In genomic region chr14:103899111-103899814, GRCm38 (mm10) we compare ENCODE assay signal across 9 mouse cellular contexts. TPM values are rescaled to one million over a fixed set of nuclear protein-coding genes. Genes with fewer than 3 reads are reported as not detected.
DNase-seq lines count a peak whose midpoint lies in the region; ATAC-seq lines count a peak whose summit lies in the region.
"Had no signal": no experiment of that assay in that cellular context is flagged by ENCODE, and none has a peak within 500 bp of the region (broad histone marks: within the 10 kb centered on the region; RNA-seq: fewer than 3 reads in every experiment).

No protein-coding gene starts in this region.

- DNase-seq in heart, adult 11 months: peak; percentile 89
- no peak for DNase-seq in heart, postnatal 25 days (ENCODE audit: low spot score)
- peak; percentile 82 for DNase-seq in forebrain, embryonic 10.5 days (ENCODE audit: extremely low spot score, low spot score)
- peak; percentile 88 for DNase-seq in hindbrain, embryonic 10.5 days (ENCODE audit: low spot score)
- DNase-seq in layer of hippocampus, postnatal 14 days (ENCODE audit: low spot score in 2 of 2): peak; percentile 27 to 31
- DNase-seq in lung, postnatal 36 days: peak; percentile 53
- no peak for DNase-seq in gastrocnemius, adult 18-20 months (ENCODE audit: low spot score)

- peak overlapping the region; percentile 42 for H3K4me3 ChIP-seq in forebrain, embryonic 10.5 days
- peak overlapping the region; percentile 40 for H3K4me3 ChIP-seq in hindbrain, embryonic 10.5 days
- H3K4me3 ChIP-seq in stomach, embryonic 14.5 days (ENCODE audit: low read depth, low read length): peak overlapping the region; percentile 11; the same call in 1 of the 2 replicates

- no peaks in the 10 kb centered on the region for H3K9me3 ChIP-seq in forebrain, embryonic 10.5 days
- no peaks in the 10 kb centered on the region for H3K9me3 ChIP-seq in hindbrain, embryonic 10.5 days
- no peaks in the 10 kb centered on the region for H3K9me3 ChIP-seq in stomach, embryonic 14.5 days (ENCODE audit: control insufficient read depth, low read depth, low read length)

- H3K9ac ChIP-seq in stomach, embryonic 14.5 days (replicated peaks; ENCODE audit: low read depth, low read length): no peak overlapping the region

- intact Hi-C loops in heart, postnatal 25 days (cut with DNase I): no loop called here

- peaks cover 32% of the 10 kb centered on the region for H3K4me1 ChIP-seq in forebrain, embryonic 10.5 days
- peaks cover 37% of the 10 kb centered on the region for H3K4me1 ChIP-seq in hindbrain, embryonic 10.5 days (replicated peaks)
- 0 out of 2 replicates have a peak, but pooled peaks cover 6% of the 10 kb centered on the region for H3K4me1 ChIP-seq in stomach, embryonic 14.5 days (ENCODE audit: control insufficient read depth, insufficient read depth, low read length)

- peak overlapping the region; percentile 44 for H3K4me2 ChIP-seq in stomach, embryonic 14.5 days (replicated peaks; ENCODE audit: low read depth, low read length)

- WGBS in forebrain, embryonic 10.5 days: 13% methylated on average over 22 of the region's 22 CpGs
- 10% methylated on average over 22 of the region's 22 CpGs for WGBS in hindbrain, embryonic 10.5 days
- WGBS in stomach, embryonic 14.5 days: 4% methylated on average over 22 of the region's 22 CpGs

- H3K27me3 ChIP-seq in forebrain, embryonic 10.5 days (ENCODE audit: poor library complexity, severe bottlenecking): no peaks in the 10 kb centered on the region
- H3K27me3 ChIP-seq in hindbrain, embryonic 10.5 days (ENCODE audit: insufficient read depth, poor library complexity, severe bottlenecking): no peaks in the 10 kb centered on the region
- H3K27me3 ChIP-seq in stomach, embryonic 14.5 days (ENCODE audit: control insufficient read depth, insufficient read depth, low read length): no peaks in the 10 kb centered on the region
- H3K27me3 ChIP-seq: CH12.LX had no signal

- ATAC-seq in stomach, embryonic 14.5 days (ENCODE audit: insufficient number of reproducible peaks, insufficient read depth, low FRiP score, low read depth): peak; percentile 68; the same call in 1 of the 2 replicates

- no peaks in the 10 kb centered on the region for H3K36me3 ChIP-seq in forebrain, embryonic 10.5 days (replicated peaks)
- H3K36me3 ChIP-seq in hindbrain, embryonic 10.5 days: no peaks in the 10 kb centered on the region
- no peaks in the 10 kb centered on the region for H3K36me3 ChIP-seq in stomach, embryonic 14.5 days (ENCODE audit: control insufficient read depth, insufficient read depth, low read length)

- H3K27ac ChIP-seq in forebrain, embryonic 10.5 days: peak overlapping the region; percentile 87
- peak overlapping the region; percentile 88 for H3K27ac ChIP-seq in hindbrain, embryonic 10.5 days
- H3K27ac ChIP-seq in stomach, embryonic 14.5 days (ENCODE audit: low read length): 0 out of 2 replicates have a peak overlapping the region, but pooled peaks have one; percentile 24

RNA-seq across cellular contexts. Expression of gene Ednrb, which starts 55.1 kb away (rescaled TPM):
- total RNA-seq in heart, postnatal 25 days (2021): 10 to 100 TPM; 15.9 to 20.4 TPM
- polyA plus RNA-seq in forebrain, embryonic 10.5 days (2016; fragmentation: Nextera tagmentation; extraction: Ambion mirVana): 21.2 and 22.4 TPM in 2 replicates
- 76.5 and 105 TPM in 2 replicates for polyA plus RNA-seq in hindbrain, embryonic 10.5 days (2016; fragmentation: Nextera tagmentation; extraction: Ambion mirVana)
- total RNA-seq in layer of hippocampus, postnatal 14 days (2021): 10 to 100 TPM; 77.8 to 89.5 TPM
- polyA plus RNA-seq in stomach, embryonic 14.5 days (2014; fragmentation: Nextera tagmentation; extraction: Ambion mirVana): 126 and 139 TPM in 2 replicates
- total RNA-seq in gastrocnemius, adult 18-20 months (2021): 1 to 10 TPM; 5.9 to 8.5 TPM
- total RNA-seq: CH12.LX had no signal

Comparison
In these comparisons a context has a peak if more than half of its experiments do, and no peak if none do; other contexts are left out.
1. DNase-seq: peak in heart, adult 11 months (single experiment), forebrain, embryonic 10.5 days (single experiment), hindbrain, embryonic 10.5 days (single experiment), layer of hippocampus, postnatal 14 days (2 of 2) and lung, postnatal 36 days (single experiment); none in heart, postnatal 25 days (single experiment) and gastrocnemius, adult 18-20 months (single experiment).
2. H3K27ac ChIP-seq: peak in every context shown above with its lines; median percentile 88 in hindbrain, embryonic 10.5 days; 87 in forebrain, embryonic 10.5 days; 24 in stomach, embryonic 14.5 days.
3. Peak in every context shown above with its lines, with median percentiles within 50 percentile points of each other: H3K4me3 ChIP-seq.